Mouse (Mus musculus) mouse trophoblast stem cell (cell line): ENCODE results near the gene Gm20850.
"Not testable (repeated sequence)": the region's sequence is repeated elsewhere in the genome, so short reads cannot be mapped to it uniquely, and the experiment has no call there.

Experiments used
- in situ Hi-C, 2 experiments: fragments of 300-500 bp; cut with MseI, MboI; formaldehyde crosslinking; loops; 2 replicates in 1 of 2; 3 replicates in 1 of 2; pipeline ENCODE4 v1.15.1; 2025

Gene Gm20850

GRCm38 (mm10) chrY:75715022-75715421 lies at the start of gene Gm20850:
TSS of gene Gm20850 (plus strand) at chrY:75715322.
- in situ Hi-C loops: not testable (repeated sequence)
